Mouse (Mus musculus): ENCODE measurements around the gene Hmgb2. TPM values are rescaled to one million over a fixed set of nuclear protein-coding genes. Genes with fewer than 3 reads are reported as not detected.

The Hmgb2 gene
- total and polyA plus RNA-seq, 2 experiments from 2014 or later: 27.8 to 74.8 TPM

DNA sequence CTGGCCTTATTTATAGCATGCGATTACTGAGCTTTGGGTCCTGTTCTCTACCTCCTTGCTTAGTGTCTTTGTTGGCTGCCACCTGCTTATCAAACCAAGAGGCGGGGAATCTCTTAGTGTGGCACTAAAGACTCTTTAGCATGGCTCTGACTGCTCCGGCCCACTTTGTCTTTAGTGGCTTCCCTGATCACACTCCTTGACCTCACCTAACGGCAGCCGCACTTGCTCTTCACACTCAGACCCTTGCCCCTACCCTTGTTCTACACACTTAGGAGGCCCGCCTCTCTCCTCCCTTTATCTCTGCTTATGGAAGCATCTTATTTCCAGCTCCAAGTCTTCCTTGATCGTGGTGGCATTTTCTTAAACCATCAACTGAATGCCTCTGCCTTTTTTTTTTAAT is 26.9 kb downstream of the Hmgb2 start:
- DNase-seq: no peak
- no peak for TF ChIP-seq CTCF (IDR thresholded peaks at IDR 0.05; ENCODE audit: low read depth)
- Histone ChIP-seq H3K4me1 (ENCODE audit: insufficient read depth) (no peaks in the 10 kb centered on the region), H3K27ac (ENCODE audit: low read depth, low read length) (no peak overlapping the region), H3K9me3 (ENCODE audit: low read length) (no peaks in the 10 kb centered on the region), H3K9ac (no peak overlapping the region), H3K4me3 (ENCODE audit: low read depth, low read length) (no peak overlapping the region), H3K36me3 (ENCODE audit: insufficient read depth) (peaks cover 17% of the 10 kb centered on the region; the same call in 1 of the 2 replicates), H3K4me2 (ENCODE audit: low read depth) (no peak overlapping the region), H3K27me3 (ENCODE audit: insufficient read depth, low read length) (no peaks in the 10 kb centered on the region)
- WGBS: 88% methylated on average over 7 of the region's 7 CpGs
- ATAC-seq: no peak

DNA sequence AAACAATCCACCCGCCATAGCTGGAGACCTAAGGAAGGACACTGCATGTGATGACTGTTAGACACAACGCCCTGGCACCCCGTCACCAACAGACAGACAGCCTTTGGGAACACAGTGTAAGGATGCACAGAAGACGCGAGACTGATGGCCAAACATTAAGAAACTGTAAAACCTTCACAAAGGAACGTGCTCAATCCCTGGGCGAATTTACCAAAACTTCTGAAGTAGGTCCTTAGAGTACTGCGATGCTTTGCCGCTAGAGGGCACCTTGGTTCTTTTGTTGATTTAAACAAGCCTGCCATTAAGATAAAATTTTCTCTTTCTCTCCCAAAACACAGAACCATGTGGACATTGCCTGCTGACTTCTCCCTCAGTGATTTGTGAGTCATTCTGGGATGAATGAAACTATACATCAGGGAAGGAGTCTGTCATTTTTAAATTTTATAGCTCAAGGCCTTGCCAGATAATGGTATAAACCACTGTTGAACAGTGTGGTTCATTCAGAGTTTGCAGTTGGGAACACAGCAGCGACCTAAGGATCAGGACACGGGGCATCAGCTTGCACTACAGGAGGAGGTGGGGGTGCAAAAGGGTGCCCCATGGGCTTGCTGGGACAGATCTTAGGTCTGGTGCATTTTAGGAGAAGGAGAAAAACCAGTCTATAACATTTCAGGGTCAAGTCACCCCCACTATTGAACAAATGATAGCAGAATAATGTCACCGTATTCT is 28.6 kb downstream of the Hmgb2 start:
- whole genome bisulfite sequencing: 44% methylated on average over 12 of the region's 12 CpGs
- peak; percentile 88 for TF ChIP-seq CTCF (IDR thresholded peaks at IDR 0.05; ENCODE audit: low read depth)
- H3K4me3 ChIP-seq (ENCODE audit: low read depth, low read length): no peak overlapping the region
- DNase-seq (peak; percentile 89), ATAC-seq (peak; percentile 82)
- H3K4me2 ChIP-seq (ENCODE audit: low read depth): no peak overlapping the region
- H3K36me3 ChIP-seq (ENCODE audit: insufficient read depth): 0 out of 2 replicates have a peak, but pooled peaks cover 9% of the 10 kb centered on the region
- no peak overlapping the region for H3K27ac ChIP-seq (ENCODE audit: low read depth, low read length)
- H3K27me3 ChIP-seq (ENCODE audit: insufficient read depth, low read length): no peaks in the 10 kb centered on the region
- H3K9me3 ChIP-seq (ENCODE audit: low read length): no peaks in the 10 kb centered on the region
- H3K4me1 ChIP-seq (ENCODE audit: insufficient read depth): no peaks in the 10 kb centered on the region
- H3K9ac ChIP-seq: no peak overlapping the region

GRCm38 (mm10) chr8:57540951-57541350 is 29.2 kb downstream of the Hmgb2 start:
- no peaks in the 10 kb centered on the region for H3K4me1 ChIP-seq (ENCODE audit: insufficient read depth)
- no peak overlapping the region for H3K4me2 ChIP-seq (ENCODE audit: low read depth)
- DNase-seq (no peak), ATAC-seq (no peak)
- no peaks in the 10 kb centered on the region for H3K27me3 ChIP-seq (ENCODE audit: insufficient read depth, low read length)
- no peak overlapping the region for H3K9ac ChIP-seq
- TF ChIP-seq CTCF (IDR thresholded peaks at IDR 0.05; ENCODE audit: low read depth): no peak
- H3K27ac ChIP-seq (ENCODE audit: low read depth, low read length): no peak overlapping the region
- H3K36me3 ChIP-seq (ENCODE audit: insufficient read depth): 0 out of 2 replicates have a peak, but pooled peaks cover 4% of the 10 kb centered on the region
- WGBS: 94% methylated on average over 11 of the region's 11 CpGs
- no peaks in the 10 kb centered on the region for H3K9me3 ChIP-seq (ENCODE audit: low read length)
- H3K4me3 ChIP-seq (ENCODE audit: low read depth, low read length): no peak overlapping the region

DNA sequence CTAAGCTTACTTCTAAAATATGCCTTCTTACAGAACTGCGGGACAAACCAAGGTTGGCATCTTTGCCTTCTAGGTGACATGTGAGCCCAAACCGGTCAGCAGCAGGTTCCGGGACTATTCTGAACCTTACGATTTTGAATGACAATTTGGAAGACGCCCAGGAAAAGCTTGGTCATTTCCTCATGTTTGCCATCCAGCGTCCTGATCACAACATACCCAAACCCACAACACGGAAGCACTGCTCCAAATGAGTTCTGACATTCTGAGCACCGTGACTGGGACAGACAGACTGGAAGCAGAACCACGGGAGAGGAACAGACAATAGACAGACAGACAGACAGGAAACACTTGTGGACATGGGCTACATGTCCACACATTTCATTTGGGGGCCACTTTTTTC is 29.7 kb downstream of the Hmgb2 start:
- Histone ChIP-seq H3K4me2 (ENCODE audit: low read depth) (no peak overlapping the region), H3K4me3 (ENCODE audit: low read depth, low read length) (no peak overlapping the region), H3K36me3 (ENCODE audit: insufficient read depth) (no peaks in the 10 kb centered on the region), H3K27me3 (ENCODE audit: insufficient read depth, low read length) (no peaks in the 10 kb centered on the region), H3K4me1 (ENCODE audit: insufficient read depth) (no peaks in the 10 kb centered on the region), H3K9ac (no peak overlapping the region), H3K9me3 (ENCODE audit: low read length) (no peaks in the 10 kb centered on the region), H3K27ac (ENCODE audit: low read depth, low read length) (no peak overlapping the region)
- 85% methylated on average over 9 of the region's 9 CpGs for WGBS
- no peak for TF ChIP-seq CTCF (IDR thresholded peaks at IDR 0.05; ENCODE audit: low read depth)
- no peak for ATAC-seq
- DNase-seq: no peak

DNA sequence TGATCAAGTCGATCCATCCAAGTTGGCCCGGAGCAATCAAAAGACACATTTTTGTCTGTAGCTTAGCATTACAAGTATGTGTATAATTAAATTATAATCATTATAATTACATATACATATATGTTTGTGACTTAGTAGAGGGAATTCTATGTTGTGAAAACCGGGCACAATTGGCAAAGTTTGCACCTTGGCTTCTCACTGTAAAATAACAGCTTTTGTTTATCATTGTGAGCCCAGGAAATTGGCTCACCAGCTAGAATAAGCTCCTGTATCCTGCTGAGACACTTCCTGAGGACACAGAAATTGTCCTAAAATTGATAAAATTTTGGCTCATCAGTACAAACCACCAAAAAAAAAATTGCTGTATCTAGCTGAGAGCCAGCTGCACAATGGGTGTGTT is 34.7 kb downstream of the Hmgb2 start:
- no peak for TF ChIP-seq CTCF (IDR thresholded peaks at IDR 0.05; ENCODE audit: low read depth)
- no peak overlapping the region for H3K4me2 ChIP-seq (ENCODE audit: low read depth)
- ATAC-seq (no peak), DNase-seq (no peak)
- WGBS: 56% methylated on average over 3 of the region's 3 CpGs
- H3K9ac ChIP-seq: no peak overlapping the region
- H3K4me3 ChIP-seq (ENCODE audit: low read depth, low read length): no peak overlapping the region
- H3K36me3 ChIP-seq (ENCODE audit: insufficient read depth): no peaks in the 10 kb centered on the region
- no peaks in the 10 kb centered on the region for H3K27me3 ChIP-seq (ENCODE audit: insufficient read depth, low read length)
- H3K9me3 ChIP-seq (ENCODE audit: low read length): no peaks in the 10 kb centered on the region
- H3K4me1 ChIP-seq (ENCODE audit: insufficient read depth): no peaks in the 10 kb centered on the region
- no peak overlapping the region for H3K27ac ChIP-seq (ENCODE audit: low read depth, low read length)

- Histone ChIP-seq H3K9me3 (ENCODE audit: low read length) (no peaks in the 10 kb centered on the region), H3K4me2 (ENCODE audit: low read depth) (no peak overlapping the region), H3K4me3 (ENCODE audit: low read depth, low read length) (no peak overlapping the region), H3K9ac (no peak overlapping the region), H3K27ac (ENCODE audit: low read depth, low read length) (no peak overlapping the region), H3K27me3 (ENCODE audit: insufficient read depth, low read length) (no peaks in the 10 kb centered on the region), H3K4me1 (ENCODE audit: insufficient read depth) (no peaks in the 10 kb centered on the region), H3K36me3 (ENCODE audit: insufficient read depth) (no peaks in the 10 kb centered on the region)
- DNase-seq (no peak), ATAC-seq (no peak)
- WGBS: 94% methylated on average over 3 of the region's 3 CpGs
- TF ChIP-seq CTCF (IDR thresholded peaks at IDR 0.05; ENCODE audit: low read depth): no peak
These were observed 35.1 kb downstream of the Hmgb2 start for GRCm38 (mm10) chr8:57546834-57547233.

GRCm38 (mm10) chr8:57547581-57547980 is 35.9 kb downstream of the Hmgb2 start:
- no peak overlapping the region for H3K4me2 ChIP-seq (ENCODE audit: low read depth)
- H3K9me3 ChIP-seq (ENCODE audit: low read length): no peaks in the 10 kb centered on the region
- no peak overlapping the region for H3K9ac ChIP-seq
- DNase-seq (no peak), ATAC-seq (no peak)
- no peaks in the 10 kb centered on the region for H3K27me3 ChIP-seq (ENCODE audit: insufficient read depth, low read length)
- no peaks in the 10 kb centered on the region for H3K4me1 ChIP-seq (ENCODE audit: insufficient read depth)
- no peak for TF ChIP-seq CTCF (IDR thresholded peaks at IDR 0.05; ENCODE audit: low read depth)
- no peak overlapping the region for H3K27ac ChIP-seq (ENCODE audit: low read depth, low read length)
- H3K4me3 ChIP-seq (ENCODE audit: low read depth, low read length): no peak overlapping the region
- no peaks in the 10 kb centered on the region for H3K36me3 ChIP-seq (ENCODE audit: insufficient read depth)
- WGBS: 90% methylated on average over 12 of the region's 12 CpGs
